Mouse (Mus musculus) ovary, postnatal 36 days (tissue): Measurements from ENCODE around the gene Lyve1.
"Not testable (repeated sequence)": the region's sequence is repeated elsewhere in the genome, so short reads cannot be mapped to it uniquely, and the experiment has no call there.

Experiments
- DNase-seq: peaks from one replicate; pipeline ENCODE4 v3.0.0; 2022; ENCODE audit warnings: low spot score, mixed read lengths

The Lyve1 gene

GRCm38 (mm10) chr7:110862751-110863289, at the start of gene Lyve1:
Lyve1 (minus strand) TSS chr7:110863239.
- DNase-seq: no peak

DNA sequence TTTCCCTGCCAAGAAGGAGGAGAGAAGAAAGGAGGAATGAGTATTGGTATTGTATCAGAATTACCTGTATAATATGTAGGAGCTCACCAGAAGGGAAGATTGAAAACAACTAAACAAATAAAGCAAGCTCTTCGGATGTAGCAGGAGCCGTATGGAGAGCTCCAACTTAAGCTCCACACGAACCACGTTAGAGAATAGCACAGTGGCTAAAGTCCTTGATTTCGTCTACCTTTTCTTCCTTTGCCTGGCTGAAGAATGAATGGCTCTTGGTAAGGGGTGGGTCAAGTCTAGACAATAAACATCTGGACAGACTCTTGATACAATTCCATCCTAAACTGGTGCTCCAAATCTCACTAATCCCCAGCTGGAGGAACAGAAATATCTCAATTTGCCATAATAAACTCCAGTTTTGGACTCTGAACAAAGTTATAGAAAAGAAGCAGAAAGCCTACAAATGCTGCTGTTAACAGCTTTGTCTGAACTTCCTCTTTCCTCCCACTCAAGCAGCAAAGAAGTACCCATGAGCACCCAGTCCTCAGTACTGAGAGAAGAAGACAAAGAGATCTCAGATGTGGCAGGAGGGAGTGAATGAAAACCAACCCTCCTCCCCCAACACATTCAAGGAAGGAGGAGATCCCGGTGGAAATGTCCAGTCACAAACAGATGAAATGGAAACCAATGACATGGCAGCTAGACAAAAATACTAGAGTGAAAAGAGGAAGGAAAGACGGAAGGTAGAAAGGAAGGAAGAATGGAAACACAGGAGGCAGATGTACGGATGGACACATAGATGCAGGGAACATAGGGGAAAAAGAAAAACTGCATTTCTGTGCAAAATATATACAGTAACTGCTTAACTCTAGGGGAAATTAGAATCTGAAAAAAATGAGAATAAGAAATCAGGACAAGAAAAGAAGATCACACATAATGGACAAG, 45.4 kb upstream of the Lyve1 start:
- no peak for DNase-seq

DNA sequence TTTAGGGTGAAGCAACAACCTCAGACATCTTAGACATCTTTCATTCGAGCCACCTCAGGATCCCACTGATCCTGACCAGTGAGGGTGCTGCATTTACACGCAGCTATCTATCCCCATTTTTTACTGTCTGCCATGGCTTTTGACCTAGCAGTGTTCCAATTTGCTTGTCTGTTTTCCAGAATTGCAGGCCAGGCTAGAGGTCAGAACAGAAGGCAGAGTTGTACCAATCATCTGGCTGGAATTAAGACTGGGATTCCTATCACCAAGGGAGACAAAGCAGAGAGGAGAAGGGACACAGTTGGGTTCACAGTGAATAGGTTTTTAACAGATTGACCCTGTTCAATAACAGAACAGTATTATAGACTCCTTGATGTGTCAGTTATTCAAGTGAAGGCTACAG, 43.5 kb upstream of the Lyve1 start:
- no peak for DNase-seq

GRCm38 (mm10) chr7:110903226-110903625, 40.2 kb upstream of the Lyve1 start:
- DNase-seq: no peak

DNA sequence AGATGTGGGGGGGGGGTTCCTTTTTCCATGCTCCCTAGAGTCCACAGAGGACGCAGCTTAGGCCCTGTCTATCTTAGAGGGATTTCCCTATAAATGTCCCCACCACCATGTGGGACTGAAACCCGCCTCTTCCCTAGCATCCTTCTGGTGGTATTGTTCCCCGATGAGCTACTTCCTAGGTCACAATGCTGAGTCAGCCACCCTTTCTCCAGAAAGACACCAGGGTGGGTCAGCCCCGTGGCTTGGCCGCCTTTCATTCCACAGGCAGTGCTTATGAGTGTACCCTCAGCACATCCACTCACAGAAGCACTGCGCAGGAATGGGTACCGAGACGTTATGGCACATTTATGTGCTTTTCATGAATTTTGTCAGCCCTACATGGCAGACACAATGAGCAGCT, 34.2 kb upstream of the Lyve1 start:
- no peak for DNase-seq

GRCm38 (mm10) chr7:110896453-110896852, 33.4 kb upstream of the Lyve1 start:
- no peak for DNase-seq

- DNase-seq: not testable (repeated sequence)
These were observed 32.7 kb upstream of the Lyve1 start for GRCm38 (mm10) chr7:110895772-110896171.

- DNase-seq: no peak
These were observed 31.6 kb upstream of the Lyve1 start for GRCm38 (mm10) chr7:110894673-110895072.

DNA sequence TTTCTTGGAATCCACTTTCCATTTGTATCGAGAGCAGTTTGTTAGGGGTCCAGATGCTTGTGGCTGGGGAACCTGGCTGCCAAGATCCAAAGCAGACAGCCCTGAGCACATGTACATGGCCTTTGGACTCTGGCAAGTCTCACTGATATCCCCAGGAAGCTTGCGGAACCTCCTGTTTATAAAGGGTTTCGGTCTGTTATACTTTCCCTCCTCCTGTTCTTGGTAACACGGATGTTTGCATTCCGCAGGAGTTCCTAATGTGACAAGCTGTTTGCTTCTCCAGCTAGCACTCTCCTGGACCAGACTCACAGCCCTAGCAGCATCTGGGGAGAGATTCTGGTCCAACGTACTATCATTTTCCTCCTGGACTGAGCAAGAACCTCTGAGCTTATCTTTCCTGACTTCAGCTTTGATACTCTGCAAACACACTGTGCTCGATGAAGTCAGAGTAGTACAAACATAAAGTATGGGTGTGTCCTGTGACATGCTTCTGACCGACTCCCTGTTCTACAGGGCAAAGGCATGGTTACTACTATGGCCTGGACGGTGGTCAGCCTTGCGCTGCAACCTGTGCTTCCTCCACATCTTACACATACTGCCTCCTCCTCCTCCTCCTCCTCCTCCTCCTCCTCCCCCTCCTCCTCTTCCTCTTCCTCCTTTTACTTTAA, 31.0 kb upstream of the Lyve1 start:
- DNase-seq: no peak

DNA sequence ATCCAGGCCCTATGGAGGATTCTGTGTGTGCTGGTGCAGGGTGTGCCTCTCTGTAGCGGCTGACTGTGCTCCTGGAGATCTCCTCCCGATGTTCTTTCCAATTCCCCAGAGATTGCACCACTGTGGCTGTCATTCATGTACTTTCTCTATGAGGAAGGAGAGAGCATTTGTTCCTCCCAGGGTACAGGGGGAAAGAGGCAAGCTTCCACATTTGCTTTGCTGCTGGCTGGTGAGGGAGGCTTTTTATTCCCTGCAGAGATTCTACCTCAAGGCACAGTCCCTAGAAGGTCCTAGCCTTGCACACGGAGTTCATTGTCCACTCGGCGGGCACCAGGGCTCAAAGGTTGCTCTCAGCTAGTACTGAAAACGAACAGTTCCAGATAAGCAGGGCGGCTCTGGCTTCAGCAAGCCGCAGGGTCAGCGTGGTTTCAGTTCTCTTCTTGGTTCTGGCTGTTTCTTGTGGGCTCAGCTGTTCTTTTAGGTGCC, 28.5 kb upstream of the Lyve1 start:
- no peak for DNase-seq

- DNase-seq: no peak
These were observed 18.8 kb upstream of the Lyve1 start for GRCm38 (mm10) chr7:110881746-110882333.

DNA sequence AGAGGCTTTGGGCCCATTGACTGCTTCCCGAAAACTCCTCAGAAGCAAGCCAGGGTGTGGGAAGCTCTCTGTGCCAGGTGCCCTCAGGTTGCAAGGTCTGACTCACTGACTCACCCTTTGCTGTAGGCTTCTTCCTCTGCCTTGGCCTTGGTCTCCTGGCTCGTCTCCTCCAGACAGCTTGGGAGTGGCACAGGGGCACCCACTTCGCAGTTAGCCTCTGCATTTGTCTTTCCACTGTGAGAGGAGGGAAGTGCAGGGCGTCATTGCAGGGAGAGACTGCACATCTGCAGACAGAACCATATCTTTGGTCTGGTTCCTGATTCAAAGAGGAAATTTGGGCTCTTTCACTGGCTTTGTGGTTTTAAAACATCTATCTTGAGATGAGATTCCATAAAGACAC, 15.0 kb upstream of the Lyve1 start:
- DNase-seq: no peak

- DNase-seq: no peak
These were observed 13.9 kb upstream of the Lyve1 start for GRCm38 (mm10) chr7:110876965-110877364.

DNA sequence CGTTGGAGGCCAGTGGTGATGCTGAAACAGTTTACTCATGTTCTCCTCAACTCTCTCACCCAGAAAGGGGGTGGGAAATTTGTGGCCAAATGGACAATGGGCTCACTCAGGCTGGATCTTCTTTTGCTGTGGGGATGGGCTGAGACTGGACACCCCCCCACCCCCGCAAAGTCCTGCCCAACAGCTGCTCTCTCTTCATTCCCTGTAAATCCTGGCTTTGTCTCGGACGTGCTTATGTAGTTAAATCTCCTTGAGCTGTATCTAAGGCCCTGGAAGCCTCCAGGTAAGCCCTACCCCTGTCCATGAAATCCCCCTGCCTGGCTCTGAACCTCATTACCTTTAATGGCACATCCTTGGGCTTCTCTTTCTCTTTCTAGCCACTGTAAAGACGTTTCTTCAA, 5.8 kb upstream of the Lyve1 start:
- no peak for DNase-seq

GRCm38 (mm10) chr7:110867116-110867515, 4.1 kb upstream of the Lyve1 start:
- no peak for DNase-seq

DNA sequence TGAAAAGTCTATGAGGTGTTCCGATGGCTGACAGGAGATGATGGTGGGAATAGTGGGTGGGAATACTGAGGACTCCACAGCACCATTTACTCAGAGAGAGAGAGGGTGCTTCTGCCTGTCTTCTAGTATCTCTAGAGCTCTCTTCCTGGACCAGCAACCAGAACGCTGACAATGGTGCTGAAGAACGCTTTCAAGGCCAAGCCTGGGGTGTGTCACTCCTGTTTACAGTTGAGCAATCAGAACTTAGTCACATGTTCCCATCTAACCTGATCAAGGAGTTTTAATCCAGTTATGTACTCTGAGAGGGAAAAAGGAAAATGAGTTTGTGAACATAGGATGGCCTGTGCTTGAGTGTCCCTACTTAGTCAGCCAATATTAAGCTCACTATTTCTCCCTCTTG, 3.0 kb upstream of the Lyve1 start:
- no peak for DNase-seq

GRCm38 (mm10) chr7:110865570-110865969, 2.5 kb upstream of the Lyve1 start:
- DNase-seq: no peak

DNA sequence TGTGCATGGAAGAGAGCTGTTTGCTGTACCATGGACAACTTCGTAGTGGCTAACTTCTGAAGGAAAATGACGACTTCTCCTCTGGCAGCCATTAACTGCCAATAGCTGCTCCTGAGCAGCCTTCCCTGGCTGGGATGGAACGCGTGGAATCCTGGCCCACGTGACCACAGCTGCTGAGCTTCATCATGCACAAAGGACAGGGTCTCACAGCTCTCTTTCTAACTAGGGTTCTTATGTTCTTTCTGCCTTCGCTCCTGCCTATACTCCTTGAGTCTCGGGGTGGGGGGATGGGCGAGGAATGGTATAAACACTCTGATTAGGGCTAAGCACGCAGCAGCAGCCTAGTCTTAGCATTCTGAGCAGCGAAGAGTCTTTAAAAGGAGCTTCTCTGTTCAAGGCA, 2.0 kb upstream of the Lyve1 start:
- DNase-seq: no peak

DNA sequence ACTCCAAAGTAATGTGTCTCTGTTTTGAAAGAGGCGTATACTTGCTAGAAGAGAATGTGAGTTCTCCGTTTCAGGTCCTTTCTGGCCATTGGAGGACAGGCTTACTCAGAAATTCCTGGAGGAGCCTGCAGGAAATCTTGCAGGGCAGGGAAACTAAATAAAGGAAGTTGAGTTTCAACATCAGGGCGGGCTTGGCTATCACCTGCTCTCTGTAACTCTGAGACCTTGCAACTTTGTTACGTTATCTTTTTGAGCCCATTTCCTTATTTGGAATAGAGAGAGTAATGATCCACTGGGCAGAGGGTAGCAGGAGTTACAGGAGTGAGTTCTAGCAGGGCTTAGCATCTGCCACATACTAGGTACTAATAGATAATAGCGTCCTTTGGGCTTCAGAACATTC, 2.9 kb downstream of the Lyve1 start:
- no peak for DNase-seq

DNA sequence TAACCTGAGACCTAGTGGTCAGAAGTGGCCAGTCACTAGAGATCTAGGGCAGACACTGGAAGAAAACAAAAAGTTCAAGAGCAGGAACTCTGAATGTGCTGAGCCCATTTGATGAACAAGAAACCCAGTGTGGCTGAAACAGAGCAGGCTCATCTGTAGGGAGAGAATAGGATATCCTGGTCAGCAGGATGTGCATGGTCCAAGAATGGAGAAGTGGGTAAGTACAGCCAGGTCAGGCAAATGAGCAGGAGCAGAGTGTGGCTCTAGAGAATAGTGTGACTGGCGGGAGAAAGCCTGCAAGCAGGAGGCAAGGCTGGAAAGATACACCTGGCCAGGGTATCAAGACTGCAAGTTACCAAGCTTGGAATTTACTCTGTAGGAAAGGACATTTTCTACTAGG, 7.4 kb downstream of the Lyve1 start:
- no peak for DNase-seq

GRCm38 (mm10) chr7:110854927-110855546, 8.0 kb downstream of the Lyve1 start:
- no peak for DNase-seq

DNA sequence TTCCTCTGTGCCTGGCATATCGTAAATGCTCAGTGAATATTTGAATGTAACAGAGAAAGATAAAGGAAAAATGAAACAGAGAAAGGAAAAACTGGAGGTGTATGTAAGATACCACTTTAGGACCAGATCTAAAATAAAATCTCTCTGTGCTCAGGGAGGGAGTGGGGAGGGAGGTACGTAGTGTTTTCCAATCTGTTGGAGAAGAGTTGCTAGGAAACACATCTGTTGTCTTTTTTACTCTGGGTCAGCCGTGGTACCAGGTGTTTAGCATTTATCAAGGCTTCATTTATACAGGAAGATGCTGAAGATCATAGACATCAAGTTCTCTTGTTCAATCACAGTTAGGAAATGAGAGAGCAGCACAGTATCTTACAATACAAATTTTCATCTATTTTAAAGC, 8.5 kb downstream of the Lyve1 start:
- no peak for DNase-seq
